Mouse (Mus musculus): ENCODE measurements at regions not wholly inside any gene's neighbourhood (a gene's known extent, or its start where the extent isn't known, plus 50 kb on each side); places are given as distances from the start of the nearest gene placed in this dataset.
A peak's percentile ranks its signal among the peaks of the same experiment; 100 is the strongest.

- H3K4me3 ChIP-seq (ENCODE audit: insufficient read depth, poor library complexity, severe bottlenecking), result no peak overlapping the region
- H3K36me3 ChIP-seq (ENCODE audit: control insufficient read depth, insufficient read depth), result peaks cover 3% of the 10 kb centered on the region
- peak overlapping the region; percentile 27 for H3ac ChIP-seq (ENCODE audit: control insufficient read depth, insufficient read length, low read depth)
- TF ChIP-seq FOSL1 (IDR thresholded peaks at IDR 0.05; ENCODE audit: insufficient read depth, low read length, poor library complexity, severe bottlenecking) (peak; percentile 10), CTCF (IDR thresholded peaks at IDR 0.05; ENCODE audit: control insufficient read depth, insufficient read depth, insufficient read length) (no peak)
- no peaks in the 10 kb centered on the region for H3K27me3 ChIP-seq (ENCODE audit: control insufficient read depth, insufficient read depth, insufficient read length)
- H3K79me3 ChIP-seq (ENCODE audit: low read depth), result peaks cover 12% of the 10 kb centered on the region
- H3K79me2 ChIP-seq (ENCODE audit: control insufficient read depth, insufficient read depth), result peaks cover 42% of the 10 kb centered on the region
Measured at GRCm38 (mm10) chr9:41542511-41542910, 381.0 kb upstream of the Ubash3b start.

- Histone ChIP-seq H3K79me3 (ENCODE audit: low read depth) (peaks cover 11% of the 10 kb centered on the region), H3K27me3 (ENCODE audit: control insufficient read depth, insufficient read depth, insufficient read length) (no peaks in the 10 kb centered on the region), H3K79me2 (ENCODE audit: control insufficient read depth, insufficient read depth) (peaks cover 32% of the 10 kb centered on the region), H3K36me3 (ENCODE audit: control insufficient read depth, insufficient read depth) (peaks cover 3% of the 10 kb centered on the region), H3K4me3 (ENCODE audit: insufficient read depth, poor library complexity, severe bottlenecking) (no peak overlapping the region), H3ac (ENCODE audit: control insufficient read depth, insufficient read length, low read depth) (no peak overlapping the region)
- no peak for TF ChIP-seq FOSL1 (IDR thresholded peaks at IDR 0.05; ENCODE audit: insufficient read depth, low read length, poor library complexity, severe bottlenecking)
- TF ChIP-seq USF1 (IDR thresholded peaks at IDR 0.05; ENCODE audit: low read depth), result no peak
- TF ChIP-seq CTCF (IDR thresholded peaks at IDR 0.05; ENCODE audit: control insufficient read depth, insufficient read depth, insufficient read length), result no peak
- no peak for TF ChIP-seq MAX (IDR thresholded peaks at IDR 0.05)
- TF ChIP-seq CEBPB (IDR thresholded peaks at IDR 0.05; ENCODE audit: low read depth), result no peak
- no peak for TF ChIP-seq MYOG (IDR thresholded peaks at IDR 0.05; ENCODE audit: control insufficient read depth, extremely low read depth, insufficient read length)
Measured at GRCm38 (mm10) chr9:41541327-41541726, 379.8 kb upstream of the Ubash3b start.

DNA sequence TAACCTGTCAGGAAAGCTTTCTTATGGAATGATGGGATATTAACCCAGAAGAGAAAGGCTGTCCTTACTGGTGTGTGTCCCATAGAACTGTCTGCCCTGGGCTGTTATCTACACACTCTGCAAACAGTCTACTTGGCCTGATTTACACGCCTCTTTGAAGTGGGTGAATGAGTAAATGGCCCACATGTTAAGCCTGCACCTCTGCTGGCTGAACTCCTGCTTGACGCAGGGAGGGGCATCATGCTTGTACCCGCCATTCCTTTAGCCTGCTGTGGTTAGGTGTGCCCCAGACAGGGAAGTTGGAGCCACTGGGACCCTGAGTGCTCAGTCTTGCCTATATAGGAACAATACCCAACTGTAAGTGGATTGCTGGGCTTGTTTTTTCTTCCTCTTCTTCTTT is 371.3 kb upstream of the Ubash3b start:
- Histone ChIP-seq H3K4me3 (ENCODE audit: insufficient read depth, poor library complexity, severe bottlenecking) (no peak overlapping the region), H3K79me3 (ENCODE audit: low read depth) (peaks cover 2% of the 10 kb centered on the region), H3K27me3 (ENCODE audit: control insufficient read depth, insufficient read depth, insufficient read length) (no peaks in the 10 kb centered on the region), H3K79me2 (ENCODE audit: control insufficient read depth, insufficient read depth) (no peaks in the 10 kb centered on the region), H3ac (ENCODE audit: control insufficient read depth, insufficient read length, low read depth) (no peak overlapping the region), H3K36me3 (ENCODE audit: control insufficient read depth, insufficient read depth) (peaks cover 16% of the 10 kb centered on the region)
- TF ChIP-seq CTCF (IDR thresholded peaks at IDR 0.05; ENCODE audit: control insufficient read depth, insufficient read depth, insufficient read length) (no peak), MAX (IDR thresholded peaks at IDR 0.05) (no peak), CEBPB (IDR thresholded peaks at IDR 0.05; ENCODE audit: low read depth) (no peak), MYOD1 (IDR thresholded peaks at IDR 0.05; ENCODE audit: control insufficient read depth, insufficient read length, low read depth) (no peak), USF1 (IDR thresholded peaks at IDR 0.05; ENCODE audit: low read depth) (no peak), MYOG (IDR thresholded peaks at IDR 0.05; ENCODE audit: control insufficient read depth, extremely low read depth, insufficient read length) (no peak), FOSL1 (IDR thresholded peaks at IDR 0.05; ENCODE audit: insufficient read depth, low read length, poor library complexity, severe bottlenecking) (no peak)

GRCm38 (mm10) chr9:41532290-41532689 is 370.8 kb upstream of the Ubash3b start:
- Histone ChIP-seq H3ac (ENCODE audit: control insufficient read depth, insufficient read length, low read depth) (no peak overlapping the region), H3K4me3 (ENCODE audit: insufficient read depth, poor library complexity, severe bottlenecking) (no peak overlapping the region), H3K79me2 (ENCODE audit: control insufficient read depth, insufficient read depth) (no peaks in the 10 kb centered on the region), H3K36me3 (ENCODE audit: control insufficient read depth, insufficient read depth) (peaks cover 16% of the 10 kb centered on the region), H3K27me3 (ENCODE audit: control insufficient read depth, insufficient read depth, insufficient read length) (no peaks in the 10 kb centered on the region), H3K79me3 (ENCODE audit: low read depth) (peaks cover 2% of the 10 kb centered on the region)
- TF ChIP-seq MAX (IDR thresholded peaks at IDR 0.05) (no peak), FOSL1 (IDR thresholded peaks at IDR 0.05; ENCODE audit: insufficient read depth, low read length, poor library complexity, severe bottlenecking) (no peak), MYOG (IDR thresholded peaks at IDR 0.05; ENCODE audit: control insufficient read depth, extremely low read depth, insufficient read length) (no peak)

GRCm38 (mm10) chr9:41531596-41531995 is 370.1 kb upstream of the Ubash3b start:
- H3K27me3 ChIP-seq (ENCODE audit: control insufficient read depth, insufficient read depth, insufficient read length), result no peaks in the 10 kb centered on the region
- peaks cover 16% of the 10 kb centered on the region for H3K36me3 ChIP-seq (ENCODE audit: control insufficient read depth, insufficient read depth)
- no peak overlapping the region for H3ac ChIP-seq (ENCODE audit: control insufficient read depth, insufficient read length, low read depth)
- H3K4me3 ChIP-seq (ENCODE audit: insufficient read depth, poor library complexity, severe bottlenecking), result no peak overlapping the region
- TF ChIP-seq CEBPB (IDR thresholded peaks at IDR 0.05; ENCODE audit: low read depth), result no peak
- TF ChIP-seq FOSL1 (IDR thresholded peaks at IDR 0.05; ENCODE audit: insufficient read depth, low read length, poor library complexity, severe bottlenecking), result no peak
- no peak for TF ChIP-seq MYOG (IDR thresholded peaks at IDR 0.05; ENCODE audit: control insufficient read depth, extremely low read depth, insufficient read length)
- no peak for TF ChIP-seq USF1 (IDR thresholded peaks at IDR 0.05; ENCODE audit: low read depth)
- TF ChIP-seq MYOD1 (IDR thresholded peaks at IDR 0.05; ENCODE audit: control insufficient read depth, insufficient read length, low read depth), result no peak
- no peak for TF ChIP-seq MAX (IDR thresholded peaks at IDR 0.05)
- peaks cover 2% of the 10 kb centered on the region for H3K79me3 ChIP-seq (ENCODE audit: low read depth)
- no peaks in the 10 kb centered on the region for H3K79me2 ChIP-seq (ENCODE audit: control insufficient read depth, insufficient read depth)

- no peak for TF ChIP-seq CEBPB (IDR thresholded peaks at IDR 0.05; ENCODE audit: low read depth)
- no peak for TF ChIP-seq MAX (IDR thresholded peaks at IDR 0.05)
- no peak for TF ChIP-seq MYOD1 (IDR thresholded peaks at IDR 0.05; ENCODE audit: control insufficient read depth, insufficient read length, low read depth)
- no peak for TF ChIP-seq USF1 (IDR thresholded peaks at IDR 0.05; ENCODE audit: low read depth)
- no peak for TF ChIP-seq MYOG (IDR thresholded peaks at IDR 0.05; ENCODE audit: control insufficient read depth, extremely low read depth, insufficient read length)
- Histone ChIP-seq H3K79me3 (ENCODE audit: low read depth) (peaks cover 1% of the 10 kb centered on the region), H3K36me3 (ENCODE audit: control insufficient read depth, insufficient read depth) (peaks cover 23% of the 10 kb centered on the region), H3K27me3 (ENCODE audit: control insufficient read depth, insufficient read depth, insufficient read length) (no peaks in the 10 kb centered on the region), H3ac (ENCODE audit: control insufficient read depth, insufficient read length, low read depth) (no peak overlapping the region), H3K4me3 (ENCODE audit: insufficient read depth, poor library complexity, severe bottlenecking) (no peak overlapping the region), H3K79me2 (ENCODE audit: control insufficient read depth, insufficient read depth) (no peaks in the 10 kb centered on the region)
Measured at GRCm38 (mm10) chr9:41526126-41526525, 364.6 kb upstream of the Ubash3b start.

All from C2C12 (cell line).